Mouse (Mus musculus): ENCODE results near the gene Ripor2. TPM values are rescaled to one million over a fixed set of nuclear protein-coding genes. Genes with fewer than 3 reads are reported as not detected.

Ripor2 gene
- polyA plus RNA-seq, 1 experiment from 2014 or later: 3.7 TPM

DNA sequence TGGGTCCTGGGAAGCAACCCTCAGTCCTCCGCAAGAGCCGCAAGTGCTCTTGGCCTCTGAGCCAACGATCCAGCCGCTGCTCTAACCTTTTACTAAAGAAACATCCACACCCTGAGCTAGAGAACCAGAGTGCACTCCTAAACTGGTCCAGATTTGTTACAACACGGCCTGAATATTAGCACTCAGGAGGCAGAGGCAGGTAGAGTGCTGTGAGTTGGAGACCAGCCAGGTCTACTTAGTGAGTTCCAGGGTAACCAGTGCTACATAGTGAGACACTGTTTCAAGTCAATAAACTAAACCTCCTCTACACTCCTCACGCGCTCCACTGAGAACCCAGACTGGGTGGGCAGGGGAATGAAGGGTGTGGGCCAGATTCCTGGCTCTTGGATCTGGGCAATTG, 111.3 kb downstream of the Ripor2 start:
- ATAC-seq (no peak), DNase-seq (no peak)
- no peaks in the 10 kb centered on the region for H3K27me3 ChIP-seq (ENCODE audit: insufficient read depth, low read length)
- no peaks in the 10 kb centered on the region for H3K9me3 ChIP-seq (ENCODE audit: low read length)
- peaks cover 5% of the 10 kb centered on the region; the same call in 1 of the 2 replicates for H3K36me3 ChIP-seq (replicated peaks; ENCODE audit: insufficient read depth, low read length)
- no peaks in the 10 kb centered on the region for H3K4me1 ChIP-seq (ENCODE audit: insufficient read depth)
- no peak overlapping the region for H3K4me2 ChIP-seq (ENCODE audit: low read depth, low read length)
- WGBS (ENCODE audit: insufficient replicate concordance): 92% methylated on average over 7 of the region's 7 CpGs
- no peak overlapping the region for H3K27ac ChIP-seq (ENCODE audit: low read depth)
- H3K4me3 ChIP-seq (ENCODE audit: low read depth, low read length): no peak overlapping the region
- H3K9ac ChIP-seq (replicated peaks): no peak overlapping the region
- TF ChIP-seq CTCF (IDR thresholded peaks at IDR 0.05; ENCODE audit: low read depth) (no peak), EP300 (IDR thresholded peaks at IDR 0.05; ENCODE audit: low read depth) (no peak)

DNA sequence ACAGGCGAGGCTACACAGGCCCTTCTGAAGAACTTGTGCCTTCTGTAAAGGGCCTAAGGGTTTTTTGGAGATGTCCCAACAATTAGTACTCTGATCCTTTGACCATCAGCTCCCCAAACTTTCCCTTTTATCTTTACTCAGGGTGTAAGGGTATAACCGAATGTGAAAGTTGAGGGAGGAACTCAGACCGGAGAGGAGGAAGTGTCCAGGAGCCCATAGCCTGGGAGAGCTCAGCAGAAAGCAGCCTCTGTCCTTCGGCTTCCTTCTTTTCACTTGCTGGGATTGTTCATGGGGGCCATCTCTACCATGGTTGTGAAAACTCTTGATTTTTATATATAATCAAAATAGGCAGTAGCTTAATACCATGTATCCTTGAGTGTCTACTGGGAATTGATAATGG, 116.8 kb downstream of the Ripor2 start:
- Histone ChIP-seq H3K4me3 (ENCODE audit: low read depth, low read length) (no peak overlapping the region), H3K27me3 (ENCODE audit: insufficient read depth, low read length) (no peaks in the 10 kb centered on the region), H3K36me3 (replicated peaks; ENCODE audit: insufficient read depth, low read length) (peaks cover 5% of the 10 kb centered on the region; the same call in 1 of the 2 replicates), H3K27ac (ENCODE audit: low read depth) (no peak overlapping the region), H3K9ac (replicated peaks) (no peak overlapping the region), H3K4me2 (ENCODE audit: low read depth, low read length) (no peak overlapping the region), H3K9me3 (ENCODE audit: low read length) (no peaks in the 10 kb centered on the region), H3K4me1 (ENCODE audit: insufficient read depth) (no peaks in the 10 kb centered on the region)
- ATAC-seq: no peak
- WGBS (ENCODE audit: insufficient replicate concordance): 75% methylated on average over 4 of the region's 4 CpGs
- TF ChIP-seq CTCF (IDR thresholded peaks at IDR 0.05; ENCODE audit: low read depth) (no peak), EP300 (IDR thresholded peaks at IDR 0.05; ENCODE audit: low read depth) (no peak)
- no peak for DNase-seq

DNA sequence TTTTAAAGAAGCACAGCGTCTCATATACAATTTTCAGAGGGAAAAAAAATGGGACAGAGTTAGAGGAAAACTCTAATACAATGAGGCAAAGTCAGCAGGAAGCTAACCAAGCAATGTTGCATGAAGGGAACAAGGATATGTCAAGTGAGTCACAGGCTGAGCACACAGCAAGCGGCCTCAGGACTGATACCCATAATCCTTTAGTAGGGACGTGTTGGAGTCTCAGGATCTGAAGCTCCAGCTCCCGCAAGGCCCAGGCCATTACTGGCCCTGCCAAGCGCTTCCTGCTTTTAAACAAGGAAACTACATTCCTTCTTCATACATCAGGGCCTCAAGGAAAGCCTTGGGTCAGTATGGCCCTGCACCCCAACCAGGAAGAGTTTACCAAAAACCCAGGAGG, 120.1 kb downstream of the Ripor2 start:
- Histone ChIP-seq H3K4me1 (ENCODE audit: insufficient read depth) (no peaks in the 10 kb centered on the region), H3K9me3 (ENCODE audit: low read length) (no peaks in the 10 kb centered on the region), H3K27me3 (ENCODE audit: insufficient read depth, low read length) (no peaks in the 10 kb centered on the region), H3K4me3 (ENCODE audit: low read depth, low read length) (no peak overlapping the region), H3K4me2 (ENCODE audit: low read depth, low read length) (no peak overlapping the region), H3K9ac (replicated peaks) (no peak overlapping the region), H3K27ac (ENCODE audit: low read depth) (no peak overlapping the region), H3K36me3 (replicated peaks; ENCODE audit: insufficient read depth, low read length) (peaks cover 2% of the 10 kb centered on the region; the same call in 1 of the 2 replicates)
- WGBS (ENCODE audit: insufficient replicate concordance): 72% methylated on average over 5 of the region's 5 CpGs
- ATAC-seq (no peak), DNase-seq (no peak)
- TF ChIP-seq EP300 (IDR thresholded peaks at IDR 0.05; ENCODE audit: low read depth): no peak
- TF ChIP-seq CTCF (IDR thresholded peaks at IDR 0.05; ENCODE audit: low read depth): no peak

DNA sequence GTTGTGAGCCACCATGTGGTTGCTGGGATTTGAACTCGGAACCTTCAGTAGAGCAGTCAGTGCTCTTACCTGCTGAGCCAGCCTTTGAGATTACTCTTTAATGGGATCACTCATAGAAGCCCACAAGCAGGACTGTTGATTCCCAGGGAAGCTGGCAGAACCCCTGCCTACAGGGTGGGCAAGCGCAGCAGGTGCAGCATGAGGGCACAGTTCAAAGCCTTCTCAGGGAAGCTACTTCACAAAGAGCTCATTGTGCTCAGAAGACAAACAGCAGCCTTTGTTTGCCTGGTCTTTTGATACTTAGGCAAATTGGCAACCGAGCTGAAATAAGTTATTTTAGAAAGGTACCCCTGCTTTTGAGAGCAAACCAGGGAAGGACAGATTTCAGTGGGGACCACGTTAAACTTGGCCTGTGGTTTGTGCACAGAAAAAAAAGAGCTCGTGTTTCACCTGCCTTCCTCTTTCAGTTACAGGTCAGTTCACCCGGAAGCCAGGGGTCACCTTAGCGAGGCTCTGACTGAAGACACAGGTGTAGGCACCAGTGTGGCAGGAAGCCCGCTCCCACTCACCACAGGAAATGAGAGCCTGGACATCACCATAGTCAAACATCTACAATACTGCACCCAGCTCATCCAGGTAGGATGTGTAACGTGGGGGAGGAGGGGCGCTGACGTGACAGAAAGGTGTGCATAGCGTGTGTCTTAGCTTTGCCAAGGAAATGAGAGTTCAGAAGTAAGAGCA, 127.8 kb downstream of the Ripor2 start:
- Histone ChIP-seq H3K27me3 (ENCODE audit: insufficient read depth, low read length) (no peaks in the 10 kb centered on the region), H3K4me3 (ENCODE audit: low read depth, low read length) (no peak overlapping the region), H3K9ac (replicated peaks) (no peak overlapping the region), H3K27ac (ENCODE audit: low read depth) (no peak overlapping the region), H3K4me2 (ENCODE audit: low read depth, low read length) (no peak overlapping the region), H3K36me3 (replicated peaks; ENCODE audit: insufficient read depth, low read length) (peaks cover 1% of the 10 kb centered on the region; the same call in 1 of the 2 replicates), H3K4me1 (ENCODE audit: insufficient read depth) (peaks cover 4% of the 10 kb centered on the region; the same call in 1 of the 2 replicates), H3K9me3 (ENCODE audit: low read length) (no peaks in the 10 kb centered on the region)
- ATAC-seq (no peak), DNase-seq (no peak)
- 72% methylated on average over 12 of the region's 12 CpGs for WGBS (ENCODE audit: insufficient replicate concordance)
- TF ChIP-seq EP300 (IDR thresholded peaks at IDR 0.05; ENCODE audit: low read depth): no peak
- TF ChIP-seq CTCF (IDR thresholded peaks at IDR 0.05; ENCODE audit: low read depth): no peak

DNA sequence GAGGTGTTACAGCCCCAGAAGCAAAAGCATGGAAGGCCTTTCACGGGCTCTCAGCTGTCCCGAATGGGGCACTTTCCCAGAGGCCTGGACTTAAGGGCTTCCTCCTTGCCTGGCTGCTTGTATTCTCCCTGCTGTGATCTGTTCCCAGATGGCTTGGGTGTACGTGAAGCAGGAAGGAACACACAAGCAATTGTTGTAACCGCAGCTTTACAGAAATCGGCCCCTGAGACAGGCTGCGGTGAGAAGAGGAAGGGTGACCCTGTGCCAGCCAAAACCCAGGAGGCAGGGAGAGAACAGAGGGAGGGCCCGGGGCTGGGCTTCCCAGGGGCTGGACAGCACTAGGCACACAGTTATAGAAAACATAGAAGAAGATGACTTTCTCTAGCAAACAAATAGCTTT, 129.0 kb downstream of the Ripor2 start:
- H3K27ac ChIP-seq (ENCODE audit: low read depth): no peak overlapping the region
- no peak overlapping the region for H3K4me3 ChIP-seq (ENCODE audit: low read depth, low read length)
- 31% methylated on average over 7 of the region's 7 CpGs for WGBS (ENCODE audit: insufficient replicate concordance)
- H3K36me3 ChIP-seq (replicated peaks; ENCODE audit: insufficient read depth, low read length): no peaks in the 10 kb centered on the region; the same call in 1 of the 2 replicates
- no peak overlapping the region for H3K9ac ChIP-seq (replicated peaks)
- no peak overlapping the region for H3K4me2 ChIP-seq (ENCODE audit: low read depth, low read length)
- peaks cover 4% of the 10 kb centered on the region; the same call in 1 of the 2 replicates for H3K4me1 ChIP-seq (ENCODE audit: insufficient read depth)
- no peak for ATAC-seq
- H3K9me3 ChIP-seq (ENCODE audit: low read length): no peaks in the 10 kb centered on the region
- H3K27me3 ChIP-seq (ENCODE audit: insufficient read depth, low read length): no peaks in the 10 kb centered on the region
- TF ChIP-seq CTCF (IDR thresholded peaks at IDR 0.05; ENCODE audit: low read depth) (no peak), EP300 (IDR thresholded peaks at IDR 0.05; ENCODE audit: low read depth) (no peak)
- peak; percentile 24 for DNase-seq

DNA sequence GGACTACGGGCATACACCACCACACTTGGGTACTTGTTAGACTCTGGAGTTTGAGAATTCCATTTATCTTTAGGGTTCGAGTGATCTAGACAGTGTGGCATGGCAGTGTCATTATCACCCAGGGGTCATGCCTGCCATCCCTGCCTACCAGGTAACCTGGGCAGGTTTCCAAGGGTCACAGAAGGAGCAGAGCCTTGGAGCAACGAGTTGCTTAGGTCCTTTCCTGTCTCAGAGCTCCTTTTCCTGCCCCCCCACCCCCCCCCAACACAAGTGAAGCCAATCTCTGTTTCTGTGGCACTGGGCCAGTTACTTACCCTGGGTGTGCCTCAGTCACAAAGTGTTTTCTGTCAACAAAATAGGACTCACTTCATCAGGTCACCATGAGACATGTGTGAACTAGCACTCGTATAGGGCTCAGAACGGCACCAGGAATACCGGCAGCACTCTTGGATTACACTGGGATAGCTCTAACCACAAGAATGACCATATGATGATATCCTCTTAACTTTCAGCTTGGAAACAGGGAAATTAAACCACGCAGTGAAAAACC, 130.7 kb downstream of the Ripor2 start:
- Histone ChIP-seq H3K4me2 (ENCODE audit: low read depth, low read length) (no peak overlapping the region), H3K36me3 (replicated peaks; ENCODE audit: insufficient read depth, low read length) (no peaks in the 10 kb centered on the region; the same call in 1 of the 2 replicates), H3K4me3 (ENCODE audit: low read depth, low read length) (no peak overlapping the region), H3K27me3 (ENCODE audit: insufficient read depth, low read length) (no peaks in the 10 kb centered on the region), H3K27ac (ENCODE audit: low read depth) (no peak overlapping the region), H3K9me3 (ENCODE audit: low read length) (no peaks in the 10 kb centered on the region), H3K9ac (replicated peaks) (no peak overlapping the region), H3K4me1 (ENCODE audit: insufficient read depth) (peaks cover 4% of the 10 kb centered on the region; the same call in 1 of the 2 replicates)
- ATAC-seq (no peak), DNase-seq (no peak)
- 68% methylated on average over 7 of the region's 7 CpGs for whole genome bisulfite sequencing (ENCODE audit: insufficient replicate concordance)
- TF ChIP-seq EP300 (IDR thresholded peaks at IDR 0.05; ENCODE audit: low read depth) (no peak), CTCF (IDR thresholded peaks at IDR 0.05; ENCODE audit: low read depth) (no peak)
